Mouse (Mus musculus): ENCODE results near the gene Gdf3.
"Not testable (repeated sequence)": the region's sequence is repeated elsewhere in the genome, so short reads cannot be mapped to it uniquely, and the experiment has no call there.

The Gdf3 gene

GRCm38 (mm10) chr6:122609771-122610170, at the start of gene Gdf3:
Gene Gdf3, minus strand, starts transcription at chr6:122610087.
- DNase-seq (ENCODE audit: extremely low read depth, low read depth, low spot score): no peak

- no peak for DNase-seq (ENCODE audit: extremely low read depth, low read depth, low spot score)
Measured at GRCm38 (mm10) chr6:122659567-122659966, 49.7 kb upstream of the Gdf3 start.

GRCm38 (mm10) chr6:122657630-122658029, 47.7 kb upstream of the Gdf3 start:
- no peak for DNase-seq (ENCODE audit: extremely low read depth, low read depth, low spot score)

GRCm38 (mm10) chr6:122654301-122654700, 44.4 kb upstream of the Gdf3 start:
- no peak for DNase-seq (ENCODE audit: extremely low read depth, low read depth, low spot score)

GRCm38 (mm10) chr6:122650398-122650980, 40.6 kb upstream of the Gdf3 start:
- DNase-seq (ENCODE audit: extremely low read depth, low read depth, low spot score): no peak

GRCm38 (mm10) chr6:122649903-122650302, 40.0 kb upstream of the Gdf3 start:
- no peak for DNase-seq (ENCODE audit: extremely low read depth, low read depth, low spot score)

GRCm38 (mm10) chr6:122644196-122644595, 34.3 kb upstream of the Gdf3 start:
- not testable (repeated sequence) for DNase-seq (ENCODE audit: extremely low read depth, low read depth, low spot score)

GRCm38 (mm10) chr6:122637566-122637965, 27.7 kb upstream of the Gdf3 start:
- not testable (repeated sequence) for DNase-seq (ENCODE audit: extremely low read depth, low read depth, low spot score)

GRCm38 (mm10) chr6:122636666-122637065, 26.8 kb upstream of the Gdf3 start:
- no peak for DNase-seq (ENCODE audit: extremely low read depth, low read depth, low spot score)

GRCm38 (mm10) chr6:122635315-122635714, 25.4 kb upstream of the Gdf3 start:
- no peak for DNase-seq (ENCODE audit: extremely low read depth, low read depth, low spot score)

GRCm38 (mm10) chr6:122633411-122633810, 23.5 kb upstream of the Gdf3 start:
- DNase-seq (ENCODE audit: extremely low read depth, low read depth, low spot score): no peak

- no peak for DNase-seq (ENCODE audit: extremely low read depth, low read depth, low spot score)
Measured at GRCm38 (mm10) chr6:122627469-122628108, 17.7 kb upstream of the Gdf3 start.

- no peak for DNase-seq (ENCODE audit: extremely low read depth, low read depth, low spot score)
Measured at GRCm38 (mm10) chr6:122626110-122626509, 16.2 kb upstream of the Gdf3 start, which contains the start of gene Dppa3. Gene Dppa3, plus strand, starts transcription at chr6:122626410.

- DNase-seq (ENCODE audit: extremely low read depth, low read depth, low spot score): no peak
Measured at GRCm38 (mm10) chr6:122625156-122625555, 15.3 kb upstream of the Gdf3 start.

GRCm38 (mm10) chr6:122624480-122624879, 14.6 kb upstream of the Gdf3 start:
- no peak for DNase-seq (ENCODE audit: extremely low read depth, low read depth, low spot score)

- no peak for DNase-seq (ENCODE audit: extremely low read depth, low read depth, low spot score)
Measured at GRCm38 (mm10) chr6:122621066-122621465, 11.2 kb upstream of the Gdf3 start.

- no peak for DNase-seq (ENCODE audit: extremely low read depth, low read depth, low spot score)
Measured at GRCm38 (mm10) chr6:122616022-122616421, 6.1 kb upstream of the Gdf3 start.

GRCm38 (mm10) chr6:122614047-122614446, 4.2 kb upstream of the Gdf3 start:
- no peak for DNase-seq (ENCODE audit: extremely low read depth, low read depth, low spot score)

GRCm38 (mm10) chr6:122612426-122612825, 2.5 kb upstream of the Gdf3 start:
- DNase-seq (ENCODE audit: extremely low read depth, low read depth, low spot score): no peak

GRCm38 (mm10) chr6:122609377-122609728, 534 bp downstream of the Gdf3 start:
- DNase-seq (ENCODE audit: extremely low read depth, low read depth, low spot score): no peak

GRCm38 (mm10) chr6:122608434-122609376, 1.2 kb downstream of the Gdf3 start:
- no peak for DNase-seq (ENCODE audit: extremely low read depth, low read depth, low spot score)

- DNase-seq (ENCODE audit: extremely low read depth, low read depth, low spot score): no peak
Measured at GRCm38 (mm10) chr6:122607700-122608099, 2.2 kb downstream of the Gdf3 start.
